Mouse (Mus musculus): ENCODE measurements at regions not wholly inside any gene's neighbourhood (a gene's known extent, or its start where the extent isn't known, plus 50 kb on each side); places are given as distances from the start of the nearest gene placed in this dataset.

DNA sequence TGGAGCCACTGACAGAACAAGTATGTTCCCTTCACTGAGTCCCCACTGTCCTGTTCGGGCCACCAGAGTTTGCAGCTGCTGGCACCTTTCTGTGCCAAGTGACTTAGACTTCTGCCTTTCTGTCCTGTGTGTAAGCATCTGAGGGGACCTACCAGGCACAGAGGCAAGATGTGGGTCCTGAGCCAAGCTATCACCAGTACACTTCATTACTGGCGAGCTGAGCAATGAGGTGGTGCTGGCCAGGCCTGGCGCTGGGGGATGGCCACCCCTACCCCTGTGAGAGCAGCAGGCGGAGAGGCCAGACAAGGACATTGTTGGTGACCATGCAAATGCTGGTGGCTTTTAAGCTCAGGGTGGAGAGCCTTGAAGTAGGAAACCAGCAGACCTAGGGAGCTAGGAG, 87.6 kb upstream of the Mrps6 start:
- DNase-seq (ENCODE audit: low spot score) = no peak

DNA sequence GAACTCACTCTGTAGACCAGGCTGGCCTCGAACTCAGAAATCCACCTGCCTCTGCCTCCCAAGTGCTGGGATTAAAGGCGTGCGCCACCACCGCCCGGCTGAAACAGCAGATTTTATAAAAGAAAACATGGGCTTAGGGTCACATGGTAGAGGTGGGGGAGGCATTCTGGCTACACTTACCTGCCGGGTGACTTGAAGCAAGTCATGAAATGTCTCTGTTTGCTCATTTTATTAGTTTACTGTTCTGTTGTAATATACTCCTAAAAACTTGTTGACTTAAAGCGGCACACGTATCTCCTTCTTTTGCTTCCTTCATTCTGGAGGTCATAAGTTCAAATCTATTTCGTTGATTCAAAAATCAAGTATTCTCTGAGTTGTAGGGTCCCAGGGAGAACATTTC, 84.9 kb upstream of the Mrps6 start:
- no peak for DNase-seq (ENCODE audit: low spot score)

DNA sequence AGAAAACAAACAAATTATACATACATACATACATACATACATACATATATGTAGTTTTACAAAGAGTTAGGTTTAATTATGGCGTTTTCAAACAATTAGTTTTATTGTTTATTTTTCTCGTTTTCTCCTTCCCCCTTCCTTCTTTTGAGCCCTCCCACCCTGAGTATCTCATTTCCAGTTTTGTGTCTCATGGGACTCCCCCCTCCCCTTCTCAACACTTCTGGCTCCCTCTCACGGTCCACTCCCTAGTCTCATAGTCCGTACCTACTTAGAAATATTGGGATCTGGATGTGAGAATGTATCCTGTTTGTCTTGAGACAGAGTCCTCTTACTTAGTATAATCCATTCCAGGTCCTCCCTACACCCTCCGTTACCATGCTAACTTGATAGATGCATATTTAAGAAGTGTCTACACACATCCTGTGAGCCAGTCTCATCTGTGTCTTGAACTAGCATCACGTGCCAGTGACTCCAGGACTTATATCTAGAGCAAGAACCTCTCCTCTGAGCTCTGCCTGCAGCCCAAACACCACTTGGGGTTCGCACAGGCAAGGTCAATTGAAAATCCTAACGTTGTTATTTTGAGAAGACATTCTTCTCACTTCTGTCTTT, 81.8 kb upstream of the Mrps6 start:
- no peak for DNase-seq (ENCODE audit: low spot score)

DNA sequence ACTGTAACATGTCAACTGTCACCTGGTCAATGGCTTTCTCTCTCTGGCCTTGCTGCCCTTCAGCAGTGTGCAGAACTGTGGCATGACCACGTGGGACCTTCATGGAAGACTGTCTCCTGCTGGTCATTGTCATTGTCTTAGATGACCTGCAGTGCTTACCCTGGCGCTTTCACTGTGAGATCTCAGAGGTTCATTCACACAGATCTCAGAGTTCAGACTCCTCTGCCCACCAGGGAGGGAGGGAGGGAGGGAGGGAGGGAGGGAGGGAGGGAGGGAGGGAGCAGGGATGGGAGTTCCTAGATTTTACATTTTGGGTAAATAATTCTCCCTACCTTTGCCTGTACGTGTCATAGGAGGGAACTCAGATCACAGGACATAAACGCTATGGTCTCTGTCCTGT, 79.6 kb upstream of the Mrps6 start:
- no peak for DNase-seq (ENCODE audit: low spot score)

DNA sequence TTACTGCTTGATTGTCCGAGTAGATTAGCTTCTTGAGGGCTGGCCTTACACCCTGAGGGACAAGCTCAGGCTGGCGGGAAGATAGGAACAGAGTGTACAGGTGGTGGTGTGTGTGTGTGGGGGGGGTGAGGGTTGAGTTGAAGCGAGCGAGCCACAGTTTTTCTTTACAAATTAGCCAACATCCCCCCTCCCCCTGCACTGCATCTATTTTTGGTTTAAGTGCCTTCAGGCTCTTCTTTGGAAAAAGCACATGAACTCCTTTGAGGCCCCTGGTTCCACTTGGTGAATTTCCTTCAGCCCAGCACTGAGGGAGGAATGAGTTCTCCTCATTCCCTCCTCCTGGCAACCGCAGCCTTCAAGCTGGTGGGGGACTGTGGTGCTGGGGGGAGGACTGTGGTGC, 79.2 kb upstream of the Mrps6 start:
- DNase-seq (ENCODE audit: low spot score) = no peak

DNA sequence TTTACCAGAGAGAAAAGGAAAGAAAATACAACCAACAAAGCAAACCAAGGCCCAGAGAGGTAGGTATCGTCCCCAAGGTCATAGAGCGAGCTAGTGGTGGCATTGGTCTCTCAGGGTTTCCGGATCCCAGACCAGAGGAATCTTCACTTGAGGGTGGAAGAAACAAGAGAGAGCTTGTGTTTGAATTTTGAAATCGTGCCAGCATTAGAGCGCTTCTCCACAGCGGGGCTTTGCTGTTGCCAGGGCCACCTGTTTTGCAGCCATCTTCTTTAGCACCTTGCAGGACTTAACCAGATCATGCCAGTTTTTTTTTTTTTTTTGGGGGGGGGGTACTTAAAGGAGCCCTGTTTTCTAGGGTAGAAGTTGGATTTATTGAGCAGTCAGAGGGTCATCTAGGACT, 77.6 kb upstream of the Mrps6 start:
- no peak for DNase-seq (ENCODE audit: low spot score)

DNA sequence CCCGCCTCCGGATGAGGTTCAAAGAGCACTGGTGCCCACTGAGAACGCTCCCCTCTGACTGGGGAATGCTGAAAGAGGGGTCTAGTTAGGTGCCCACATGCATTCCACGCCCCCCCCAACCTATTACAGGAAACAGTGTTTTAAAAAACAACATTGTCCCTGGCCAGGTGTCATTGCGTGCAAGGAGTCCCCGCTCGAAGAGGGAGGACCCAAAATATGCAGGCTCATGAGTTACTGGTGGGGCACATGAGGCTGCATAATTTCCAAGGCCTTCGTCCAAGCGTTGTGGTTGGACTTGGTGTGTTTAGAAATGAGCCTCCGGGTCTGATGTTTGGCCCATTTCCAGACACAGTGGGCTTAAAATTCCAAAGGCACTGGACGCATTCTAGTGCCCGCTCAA, 72.9 kb upstream of the Mrps6 start:
- DNase-seq (ENCODE audit: low spot score) = no peak

DNA sequence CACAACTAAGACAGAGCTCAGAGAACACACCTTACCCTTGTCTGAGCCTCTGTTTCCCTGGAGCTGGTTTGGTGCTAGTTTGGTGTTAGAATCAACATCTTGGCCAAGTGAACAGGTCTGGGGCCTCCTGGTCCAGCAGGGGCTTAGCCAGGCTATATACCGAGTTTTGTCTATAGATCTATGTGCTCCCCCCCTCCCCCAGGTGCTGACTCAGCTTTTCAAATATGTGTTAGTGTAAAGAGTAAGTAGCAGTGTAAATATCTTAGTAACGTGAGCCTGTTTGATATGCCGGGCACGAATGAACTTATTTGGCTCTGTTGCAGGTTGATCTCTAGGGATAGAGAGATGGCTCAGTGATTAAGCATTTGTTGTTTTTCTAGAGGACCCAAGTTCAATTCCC, 68.7 kb upstream of the Mrps6 start:
- DNase-seq (ENCODE audit: low spot score) = no peak

DNA sequence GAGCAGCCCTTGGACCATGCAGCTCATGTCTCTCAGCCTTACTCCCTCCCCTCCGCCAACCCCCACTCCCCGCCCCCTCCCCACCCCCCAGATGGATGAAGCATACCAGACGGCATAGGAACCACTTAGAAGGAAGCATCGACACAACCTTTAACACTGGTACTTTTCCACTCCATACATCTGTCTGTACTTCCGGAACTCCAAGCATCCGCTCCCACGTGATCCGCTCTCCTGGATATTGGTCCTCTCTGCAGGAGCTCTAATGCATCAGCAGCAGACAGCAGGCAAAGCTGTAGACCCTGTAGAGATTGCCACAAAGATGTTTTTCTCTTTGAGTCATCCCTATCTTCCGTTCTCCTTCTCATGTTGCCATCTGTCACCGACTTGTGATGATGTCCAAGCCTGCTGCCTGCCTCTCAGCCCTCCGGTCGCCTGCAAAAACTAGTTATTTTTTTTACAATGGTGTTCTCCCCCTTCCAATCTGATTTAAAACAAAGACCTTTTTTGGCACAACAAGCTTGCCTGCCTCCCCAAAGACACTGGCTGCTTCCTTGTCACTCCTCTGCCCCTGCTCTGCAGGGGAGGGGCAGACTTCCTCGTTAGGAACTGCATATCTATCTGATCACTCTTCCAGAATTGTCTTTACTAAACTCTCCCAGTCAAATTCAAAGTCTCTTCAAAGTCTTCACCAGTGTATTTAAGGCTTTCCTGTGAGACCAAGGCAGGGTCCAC, 62.4 kb upstream of the Mrps6 start:
- DNase-seq (ENCODE audit: low spot score) = peak; percentile 67

DNA sequence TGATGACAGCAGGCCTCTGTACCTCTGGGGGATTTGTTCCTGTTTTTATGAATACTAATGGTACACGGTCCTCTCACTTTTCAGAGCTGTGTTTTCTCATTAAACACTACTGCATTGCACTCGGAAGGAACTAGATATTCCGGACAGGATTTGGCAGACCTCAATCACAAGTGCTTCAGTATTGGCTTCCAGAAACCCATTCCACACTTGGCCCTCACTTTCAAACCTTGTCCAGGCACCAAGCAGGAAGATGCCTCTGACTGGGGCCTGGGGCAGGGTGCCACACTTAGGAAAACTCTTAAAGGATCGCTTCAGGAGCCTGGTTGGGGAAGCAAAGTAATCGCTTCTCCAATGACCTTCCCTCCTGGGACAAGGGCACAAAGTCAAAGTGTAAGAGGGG, 50.7 kb upstream of the Mrps6 start:
- no peak for DNase-seq (ENCODE audit: low spot score)
